Mouse (Mus musculus): ENCODE data around the gene Gsk3a. TPM values are rescaled to one million over a fixed set of nuclear protein-coding genes. Genes with fewer than 3 reads are reported as not detected.

Gene Gsk3a
- total and polyA plus RNA-seq, 3 experiments, result 45.8 to 76.1 (median 47.5) TPM

- Histone ChIP-seq H3K4me1 (ENCODE audit: control insufficient read depth in 1 of 2, insufficient read depth in 2 of 2) (peaks cover 45 to 65% of the 10 kb centered on the region in 2 experiments), H3K79me2 (replicated peaks; ENCODE audit: control insufficient read depth, extremely low read depth, insufficient read depth, poor library complexity, severe bottlenecking) (0 out of 2 replicates have a peak, but pooled peaks cover 2% of the 10 kb centered on the region), H3K36me3 (replicated peaks in 1 of 2; ENCODE audit: control insufficient read depth in 1 of 2, insufficient read depth in 1 of 2, low read length in 1 of 2) (peaks cover 30 to 59% of the 10 kb centered on the region in 2 experiments), H3K4me3 (replicated peaks in 1 of 3; ENCODE audit: low read depth in 2 of 3, low read length in 2 of 3, poor library complexity in 1 of 3) (no peak overlapping the region), H3K9me3 (replicated peaks; ENCODE audit: low read length) (no peaks in the 10 kb centered on the region), H3K27ac (ENCODE audit: insufficient read depth, low read depth) (no peak overlapping the region), H3K4me2 (ENCODE audit: insufficient read depth, low read depth, poor library complexity, severe bottlenecking) (no peak overlapping the region), H3K9ac (ENCODE audit: insufficient read depth, low read depth) (no peak overlapping the region), H3K27me3 (replicated peaks) (no peaks in the 10 kb centered on the region)
- no peak for DNase-seq (ENCODE audit: extremely low read depth)
- in situ Hi-C loops (cut with MboI; ENCODE audit: low pct_ligation_motif_present, low pct_unique_long_range_greater_than_20kb, low sequenced_read_pairs) (loop anchor here (10.0 kb wide), 1 partner anchor 87 kb away; no protein-coding TSS in a partner anchor), dilution Hi-C loops (cut with MboI; ENCODE audit: extremely low pct_ligation_motif_present, extremely low pct_unique_long_range_greater_than_20kb, low sequenced_read_pairs) (no loop called here)
- TF ChIP-seq MAFK (IDR thresholded peaks at IDR 0.05; ENCODE audit: insufficient replicate concordance, low read length), result no peak
- no peak for TF ChIP-seq CTCF (conservative IDR thresholded peaks at IDR 0.05 in 1 of 2, IDR thresholded peaks at IDR 0.05 in 1 of 2; ENCODE audit: low read depth in 2 of 2, low read length in 2 of 2)
- TF ChIP-seq JUN (IDR thresholded peaks at IDR 0.05; ENCODE audit: insufficient read depth, low read depth, low read length), result no peak
- TF ChIP-seq EP300 (IDR thresholded peaks at IDR 0.05; ENCODE audit: low read length), result no peak
- no peak for TF ChIP-seq GABPA (IDR thresholded peaks at IDR 0.05; ENCODE audit: insufficient replicate concordance, low read depth, low read length)
- TF ChIP-seq ZC3H11A (IDR thresholded peaks at IDR 0.05; ENCODE audit: low read depth, low read length), result no peak
- no peak for TF ChIP-seq USF2 (conservative IDR thresholded peaks at IDR 0.05; ENCODE audit: low read depth, low read length)
- TF ChIP-seq IRF4 (IDR thresholded peaks at IDR 0.05; ENCODE audit: low read depth, low read length), result no peak
- TF ChIP-seq UBTF (IDR thresholded peaks at IDR 0.05; ENCODE audit: low read depth, low read length), result no peak
- TF ChIP-seq RAD21 (IDR thresholded peaks at IDR 0.05; ENCODE audit: low read depth, low read length), result no peak
- no peak for TF ChIP-seq KAT2A (IDR thresholded peaks at IDR 0.05; ENCODE audit: insufficient replicate concordance, low read length)
- no peak for TF ChIP-seq BHLHE40 (IDR thresholded peaks at IDR 0.05; ENCODE audit: low read depth, low read length)
- no peak for TF ChIP-seq E2F4 (IDR thresholded peaks at IDR 0.05; ENCODE audit: insufficient replicate concordance, low read depth, low read length)
- no peak for TF ChIP-seq MAZ (IDR thresholded peaks at IDR 0.05; ENCODE audit: low read depth, low read length)
These were observed 34.2 kb upstream of the Gsk3a start for GRCm38 (mm10) chr7:25271651-25272444.

DNA sequence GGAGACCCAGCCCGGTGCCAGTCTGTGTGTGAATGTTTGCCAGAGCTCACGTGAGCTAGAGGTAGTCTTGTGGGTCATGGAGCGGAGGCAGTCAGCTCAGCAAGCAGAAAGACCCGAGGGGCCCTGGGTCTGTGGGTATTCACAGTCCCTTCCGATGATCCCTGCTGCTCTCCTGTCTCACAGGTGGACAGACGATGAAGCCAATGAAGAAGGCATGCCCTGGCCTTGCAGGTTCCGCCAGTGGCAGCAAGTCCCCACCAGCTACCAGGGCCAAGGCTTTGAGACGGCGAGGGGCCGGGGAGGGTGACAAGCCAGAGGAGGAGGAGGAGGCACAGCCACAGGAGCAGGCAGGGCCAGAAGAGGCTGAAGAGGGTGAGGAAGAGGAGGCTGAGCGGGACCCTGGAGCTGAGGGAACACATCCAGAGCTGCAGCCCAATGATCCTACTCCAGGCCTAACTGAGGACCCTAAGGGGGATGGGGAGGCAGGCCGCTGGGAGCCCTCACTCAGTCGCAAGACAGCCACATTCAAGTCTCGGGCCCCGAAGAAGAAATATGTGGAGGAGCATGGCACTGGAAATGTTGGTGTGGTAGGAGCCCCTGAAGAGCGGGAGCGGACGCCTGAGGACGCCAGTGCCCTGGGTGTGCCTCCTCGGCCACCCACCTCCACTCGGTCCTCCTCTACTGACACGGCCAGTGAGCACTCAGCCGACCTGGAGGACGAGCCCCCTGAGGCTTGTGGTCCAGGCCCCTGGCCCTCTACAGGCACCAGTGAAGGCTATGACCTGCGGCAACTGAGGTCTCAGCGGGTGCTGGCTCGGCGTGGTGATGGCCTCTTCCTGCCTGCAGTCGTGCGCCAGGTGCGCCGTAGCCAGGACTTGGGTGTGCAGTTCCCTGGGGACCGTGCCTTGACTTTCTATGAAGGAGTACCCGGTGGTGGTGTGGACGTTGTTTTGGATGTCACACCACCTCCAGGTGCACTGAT is 33.3 kb upstream of the Gsk3a start:
- dilution Hi-C loops (cut with MboI; ENCODE audit: extremely low pct_ligation_motif_present, extremely low pct_unique_long_range_greater_than_20kb, low sequenced_read_pairs), result no loop called here
- no peaks in the 10 kb centered on the region for H3K9me3 ChIP-seq (replicated peaks; ENCODE audit: low read length)
- H3K4me2 ChIP-seq (ENCODE audit: insufficient read depth, low read depth, poor library complexity, severe bottlenecking), result no peak overlapping the region
- H3K27me3 ChIP-seq (replicated peaks), result no peaks in the 10 kb centered on the region
- peaks cover 30 to 54% of the 10 kb centered on the region in 2 experiments for H3K36me3 ChIP-seq (replicated peaks in 1 of 2; ENCODE audit: control insufficient read depth in 1 of 2, insufficient read depth in 1 of 2, low read length in 1 of 2)
- H3K4me1 ChIP-seq (ENCODE audit: control insufficient read depth in 1 of 2, insufficient read depth in 2 of 2), result peaks cover 42 to 63% of the 10 kb centered on the region in 2 experiments
- no peak overlapping the region for H3K9ac ChIP-seq (ENCODE audit: insufficient read depth, low read depth)
- 0 out of 2 replicates have a peak overlapping the region, but pooled peaks have one; percentile 81 for H3K27ac ChIP-seq (ENCODE audit: insufficient read depth, low read depth)
- no peak for TF ChIP-seq MAFK (IDR thresholded peaks at IDR 0.05; ENCODE audit: insufficient replicate concordance, low read length)
- TF ChIP-seq RCOR1 (conservative IDR thresholded peaks at IDR 0.05; ENCODE audit: low read depth, low read length), result no peak
- TF ChIP-seq ZNF384 (IDR thresholded peaks at IDR 0.05; ENCODE audit: low read depth, low read length), result no peak
- TF ChIP-seq E2F4 (IDR thresholded peaks at IDR 0.05; ENCODE audit: insufficient replicate concordance, low read depth, low read length), result no peak
- no peak for TF ChIP-seq USF1 (IDR thresholded peaks at IDR 0.05; ENCODE audit: low read depth, low read length)
- no peak for TF ChIP-seq HCFC1 (IDR thresholded peaks at IDR 0.05; ENCODE audit: low read depth, low read length)
- TF ChIP-seq EP300 (IDR thresholded peaks at IDR 0.05; ENCODE audit: low read length), result no peak
- no peak for TF ChIP-seq SIN3A (IDR thresholded peaks at IDR 0.05; ENCODE audit: low read length)
- no peak for TF ChIP-seq SMC3 (IDR thresholded peaks at IDR 0.05; ENCODE audit: low read depth, low read length)
- no peak for TF ChIP-seq PAX5 (IDR thresholded peaks at IDR 0.05; ENCODE audit: low read length)
- no peak for TF ChIP-seq MAZ (IDR thresholded peaks at IDR 0.05; ENCODE audit: low read depth, low read length)
- no peak for TF ChIP-seq ETS1 (conservative IDR thresholded peaks at IDR 0.05; ENCODE audit: low read depth, low read length)
- TF ChIP-seq POLR2AphosphoS2 (IDR thresholded peaks at IDR 0.05; ENCODE audit: low read depth, low read length), result no peak
- no peak for TF ChIP-seq RAD21 (IDR thresholded peaks at IDR 0.05; ENCODE audit: low read depth, low read length)
- TF ChIP-seq USF2 (conservative IDR thresholded peaks at IDR 0.05; ENCODE audit: low read depth, low read length), result no peak
- no peak for TF ChIP-seq JUN (IDR thresholded peaks at IDR 0.05; ENCODE audit: insufficient read depth, low read depth, low read length)
- TF ChIP-seq POLR2A (IDR thresholded peaks at IDR 0.05; ENCODE audit: low read depth, low read length), result no peak
- no peak for TF ChIP-seq NELFE (IDR thresholded peaks at IDR 0.05; ENCODE audit: low read depth, low read length)
- no peak for DNase-seq (ENCODE audit: extremely low read depth)
- in situ Hi-C loops (cut with MboI; ENCODE audit: low pct_ligation_motif_present, low pct_unique_long_range_greater_than_20kb, low sequenced_read_pairs), result loop anchor here (10.0 kb wide), 1 partner anchor 86 kb away; no protein-coding TSS in a partner anchor
- H3K79me2 ChIP-seq (replicated peaks; ENCODE audit: control insufficient read depth, extremely low read depth, insufficient read depth, poor library complexity, severe bottlenecking), result 0 out of 2 replicates have a peak, but pooled peaks cover 2% of the 10 kb centered on the region
- H3K4me3 ChIP-seq (replicated peaks in 1 of 3; ENCODE audit: low read depth in 2 of 3, low read length in 2 of 3, poor library complexity in 1 of 3), result no peak overlapping the region

Data from CH12.LX (cell line).